Mouse (Mus musculus) ES-E14 (cell line): Measurements from ENCODE around the gene Gpr68.

Experiments
- CHD2 ChIP-seq: IDR thresholded peaks from 2 replicates; pipeline ENCODE4 v1.6.1; 2014; ENCODE audit warnings: mild to moderate bottlenecking, low read depth, low read length, inconsistent platforms
- HCFC1 ChIP-seq: IDR thresholded peaks from 2 replicates; pipeline ENCODE4 v1.6.1; 2012; ENCODE audit warnings: low read length, inconsistent platforms, borderline replicate concordance; ENCODE audit not compliant: insufficient read depth

- TF ChIP-seq HCFC1: no peak
- TF ChIP-seq CHD2: no peak
These were observed 45.7 kb downstream of the Gpr68 start for GRCm38 (mm10) chr12:100862272-100862671.
